Mouse (Mus musculus): ENCODE results near the gene Lpgat1. TPM values are rescaled to one million over a fixed set of nuclear protein-coding genes. Genes with fewer than 3 reads are reported as not detected.

The Lpgat1 gene
- total RNA-seq (2021), result 100 to 1,000 TPM; 117 to 128 TPM

GRCm38 (mm10) chr1:191717601-191718498, at the start of gene Lpgat1:
Gene Lpgat1, plus strand, starts transcription at chr1:191717834.
- peak; percentile 67 to 69 for DNase-seq

GRCm38 (mm10) chr1:191668030-191668429, 49.6 kb upstream of the Lpgat1 start:
- DNase-seq, result no peak

GRCm38 (mm10) chr1:191674071-191674470, 43.6 kb upstream of the Lpgat1 start:
- no peak for DNase-seq

- no peak for DNase-seq
These were observed 36.0 kb upstream of the Lpgat1 start for GRCm38 (mm10) chr1:191681633-191682032.

GRCm38 (mm10) chr1:191687531-191687930, 30.1 kb upstream of the Lpgat1 start:
- DNase-seq, result no peak

- DNase-seq, result no peak
These were observed 24.4 kb upstream of the Lpgat1 start for GRCm38 (mm10) chr1:191693231-191693630.

GRCm38 (mm10) chr1:191698253-191698795, 19.3 kb upstream of the Lpgat1 start:
- DNase-seq, result no peak

- no peak for DNase-seq
These were observed 13.1 kb upstream of the Lpgat1 start for GRCm38 (mm10) chr1:191704535-191704934.

- DNase-seq, result no peak
These were observed 11.0 kb upstream of the Lpgat1 start for GRCm38 (mm10) chr1:191706541-191707078.

- no peak for DNase-seq
These were observed 7.8 kb upstream of the Lpgat1 start for GRCm38 (mm10) chr1:191709811-191710210.

- DNase-seq, result no peak
These were observed 5.3 kb upstream of the Lpgat1 start for GRCm38 (mm10) chr1:191712224-191712838.

GRCm38 (mm10) chr1:191713813-191714212, 3.8 kb upstream of the Lpgat1 start:
- no peak for DNase-seq

GRCm38 (mm10) chr1:191715150-191715549, 2.5 kb upstream of the Lpgat1 start:
- no peak for DNase-seq

GRCm38 (mm10) chr1:191717141-191717540, 493 bp upstream of the Lpgat1 start:
- no peak for DNase-seq

GRCm38 (mm10) chr1:191718522-191719281, 1.1 kb downstream of the Lpgat1 start:
- peak; percentile 21 to 33 for DNase-seq

- peak in 1 of 2 experiments; percentile 19 for DNase-seq
These were observed 1.7 kb downstream of the Lpgat1 start for GRCm38 (mm10) chr1:191719326-191719725.

- DNase-seq, result peak in 1 of 2 experiments; percentile 10
These were observed 2.8 kb downstream of the Lpgat1 start for GRCm38 (mm10) chr1:191720419-191720818.

- DNase-seq, result no peak
These were observed 5.1 kb downstream of the Lpgat1 start for GRCm38 (mm10) chr1:191722706-191723105.

GRCm38 (mm10) chr1:191723675-191724074, 6.0 kb downstream of the Lpgat1 start:
- no peak for DNase-seq

- DNase-seq, result no peak
These were observed 6.9 kb downstream of the Lpgat1 start for GRCm38 (mm10) chr1:191724385-191725061.

- DNase-seq, result no peak
These were observed 15.0 kb downstream of the Lpgat1 start for GRCm38 (mm10) chr1:191732623-191733022.

GRCm38 (mm10) chr1:191733822-191734221, 16.2 kb downstream of the Lpgat1 start:
- no peak for DNase-seq

All from layer of hippocampus, postnatal 36 days (tissue).